Mouse (Mus musculus) midbrain, embryonic 13.5 days (tissue): ENCODE results near the gene 1110059E24Rik. TPM values are rescaled to one million over a fixed set of nuclear protein-coding genes. Genes with fewer than 3 reads are reported as not detected.
"Not testable (repeated sequence)": the region's sequence is repeated elsewhere in the genome, so short reads cannot be mapped to it uniquely, and the experiment has no call there.

Source experiments
- ATAC-seq: fragments of 200-750 bp; cut with Nextera tagmentation; 2 replicates; pipeline ENCODE4 v1.8.0; 2017; ENCODE audit warnings: mild to moderate bottlenecking, moderate TSS enrichment, moderate library complexity
- H3K27ac ChIP-seq: fragments of 300-500 bp; sonication (generic); 2 replicates; pipeline ENCODE4 v1.5.1; 2015; ENCODE audit warnings: inconsistent platforms, mild to moderate bottlenecking, moderate library complexity
- H3K27me3 ChIP-seq: fragments of 300-500 bp; sonication (generic); 2 replicates; pipeline ENCODE4 v1.6.1; 2015; ENCODE audit warnings: mild to moderate bottlenecking, inconsistent platforms
- H3K36me3 ChIP-seq: fragments of 300-500 bp; sonication (generic); 2 replicates; pipeline ENCODE4 v1.6.1; 2015; ENCODE audit warnings: mild to moderate bottlenecking, inconsistent platforms
- H3K4me1 ChIP-seq: fragments of 300-500 bp; sonication (generic); replicated peaks from 2 replicates; pipeline ENCODE4 v1.6.1; 2015; ENCODE audit warnings: inconsistent platforms
- H3K4me2 ChIP-seq: fragments of 300-500 bp; sonication (generic); replicated peaks from 2 replicates; pipeline ENCODE4 v1.6.1; 2015; ENCODE audit warnings: moderate library complexity, mild to moderate bottlenecking, inconsistent platforms
- H3K4me3 ChIP-seq: fragments of 300-500 bp; sonication (generic); replicated peaks from 2 replicates; pipeline ENCODE4 v1.5.1; 2015; ENCODE audit warnings: mild to moderate bottlenecking, inconsistent platforms
- H3K9ac ChIP-seq: fragments of 300-500 bp; sonication (generic); replicated peaks from 2 replicates; pipeline ENCODE4 v1.6.1; 2015; ENCODE audit warnings: mild to moderate bottlenecking, inconsistent platforms
- H3K9me3 ChIP-seq: fragments of 300-500 bp; sonication (generic); 2 replicates; pipeline ENCODE4 v1.6.1; 2016; ENCODE audit warnings: mild to moderate bottlenecking, inconsistent platforms
- WGBS: fragments of 180-500 bp; shearing (Covaris S2); methylation state at CpG from one replicate; pipeline ENCODE4 v1.1.7; 2015; 5-methylcytosine and 5-hydroxymethylcytosine counted together
- polyA plus RNA-seq: library from polyadenylated mRNA; unstranded; fragments of >200 nt; fragmentation: Nextera tagmentation; extraction: Ambion mirVana; gene quantifications from 2 replicates; pipeline ENCODE4 v1.2.1, GENCODE M21; 2015

1110059E24Rik gene
- polyA plus RNA-seq, 1 experiment from 2014 or later = 68.6 TPM

- 69% methylated on average over 4 of the region's 4 CpGs for WGBS
- Histone ChIP-seq H3K4me1 (no peaks in the 10 kb centered on the region), H3K9ac (no peak overlapping the region), H3K27ac (no peak overlapping the region), H3K36me3 (no peaks in the 10 kb centered on the region), H3K27me3 (no peaks in the 10 kb centered on the region), H3K4me3 (no peak overlapping the region), H3K9me3 (no peaks in the 10 kb centered on the region), H3K4me2 (no peak overlapping the region)
- no peak for ATAC-seq
Measured at GRCm38 (mm10) chr19:21645301-21645700, 7.5 kb downstream of the 1110059E24Rik start.

GRCm38 (mm10) chr19:21643935-21644334 lies 8.8 kb downstream of the 1110059E24Rik start:
- Histone ChIP-seq H3K27me3 (no peaks in the 10 kb centered on the region), H3K4me2 (no peak overlapping the region), H3K4me3 (no peak overlapping the region), H3K9ac (no peak overlapping the region), H3K9me3 (no peaks in the 10 kb centered on the region), H3K36me3 (no peaks in the 10 kb centered on the region), H3K27ac (no peak overlapping the region), H3K4me1 (no peaks in the 10 kb centered on the region)
- 80% methylated on average over 1 of the region's 1 CpGs for WGBS
- ATAC-seq = no peak

GRCm38 (mm10) chr19:21637672-21638071 lies 15.1 kb downstream of the 1110059E24Rik start:
- Histone ChIP-seq H3K9ac (no peak overlapping the region), H3K4me3 (no peak overlapping the region), H3K4me1 (no peaks in the 10 kb centered on the region), H3K36me3 (no peaks in the 10 kb centered on the region), H3K4me2 (no peak overlapping the region), H3K27ac (no peak overlapping the region), H3K27me3 (no peaks in the 10 kb centered on the region), H3K9me3 (no peaks in the 10 kb centered on the region)
- no peak for ATAC-seq
- WGBS = 93% methylated on average over 7 of the region's 7 CpGs

- H3K9ac ChIP-seq = no peak overlapping the region
- 94% methylated on average over 3 of the region's 3 CpGs for WGBS
- H3K4me3 ChIP-seq = no peak overlapping the region
- no peaks in the 10 kb centered on the region for H3K36me3 ChIP-seq
- no peaks in the 10 kb centered on the region for H3K27me3 ChIP-seq
- no peak overlapping the region for H3K27ac ChIP-seq
- H3K9me3 ChIP-seq = no peaks in the 10 kb centered on the region
- H3K4me2 ChIP-seq = no peak overlapping the region
- no peaks in the 10 kb centered on the region for H3K4me1 ChIP-seq
- ATAC-seq = no peak
Measured at GRCm38 (mm10) chr19:21636907-21637306, 15.9 kb downstream of the 1110059E24Rik start.

- no peak overlapping the region for H3K9ac ChIP-seq
- no peak overlapping the region for H3K4me2 ChIP-seq
- ATAC-seq = no peak
- no peak overlapping the region for H3K27ac ChIP-seq
- no peak overlapping the region for H3K4me3 ChIP-seq
- H3K36me3 ChIP-seq = no peaks in the 10 kb centered on the region
- no peaks in the 10 kb centered on the region for H3K27me3 ChIP-seq
- H3K9me3 ChIP-seq = no peaks in the 10 kb centered on the region
- WGBS = 95% methylated on average over 2 of the region's 2 CpGs
- H3K4me1 ChIP-seq = peaks cover 8% of the 10 kb centered on the region
Measured at GRCm38 (mm10) chr19:21635406-21635805, 17.4 kb downstream of the 1110059E24Rik start.

- no peak overlapping the region for H3K4me2 ChIP-seq
- H3K4me1 ChIP-seq = peaks cover 11% of the 10 kb centered on the region
- no peak overlapping the region; the same call in 1 of the 2 replicates for H3K27ac ChIP-seq
- ATAC-seq = no peak
- H3K9me3 ChIP-seq = no peaks in the 10 kb centered on the region
- no peaks in the 10 kb centered on the region for H3K27me3 ChIP-seq
- H3K9ac ChIP-seq = no peak overlapping the region
- 70% methylated on average over 14 of the region's 14 CpGs for WGBS
- H3K4me3 ChIP-seq = no peak overlapping the region
- no peaks in the 10 kb centered on the region for H3K36me3 ChIP-seq
Measured at GRCm38 (mm10) chr19:21630656-21631331, 22.0 kb downstream of the 1110059E24Rik start.

- Histone ChIP-seq H3K36me3 (no peaks in the 10 kb centered on the region), H3K4me1 (peaks cover 11% of the 10 kb centered on the region), H3K27ac (peak overlapping the region; percentile 39; the same call in 1 of the 2 replicates), H3K9ac (no peak overlapping the region), H3K27me3 (no peaks in the 10 kb centered on the region), H3K9me3 (no peaks in the 10 kb centered on the region), H3K4me2 (no peak overlapping the region), H3K4me3 (no peak overlapping the region)
- WGBS = 63% methylated on average over 1 of the region's 1 CpGs
- no peak for ATAC-seq
Measured at GRCm38 (mm10) chr19:21629501-21629900, 23.3 kb downstream of the 1110059E24Rik start.

- 96% methylated on average over 1 of the region's 1 CpGs for WGBS
- H3K4me2 ChIP-seq = no peak overlapping the region
Measured at GRCm38 (mm10) chr19:21629030-21629429, 23.7 kb downstream of the 1110059E24Rik start.

GRCm38 (mm10) chr19:21628440-21628839 lies 24.3 kb downstream of the 1110059E24Rik start:
- H3K27ac ChIP-seq, H3K9me3 ChIP-seq, H3K4me3 ChIP-seq, H3K27me3 ChIP-seq, H3K4me2 ChIP-seq, H3K9ac ChIP-seq, H3K36me3 ChIP-seq: not testable (repeated sequence)
- peaks cover 11% of the 10 kb centered on the region for H3K4me1 ChIP-seq
- ATAC-seq = peak; percentile 50; the same call in 1 of the 2 replicates
- 72% methylated on average over 9 of the region's 11 CpGs for WGBS

More at GRCm38 (mm10) chr19:21629030-21629429, 23.7 kb downstream of the 1110059E24Rik start:
- no peak overlapping the region for H3K9ac ChIP-seq
- H3K4me1 ChIP-seq = peaks cover 11% of the 10 kb centered on the region
- H3K27ac ChIP-seq = no peak overlapping the region
- no peaks in the 10 kb centered on the region for H3K36me3 ChIP-seq
- H3K9me3 ChIP-seq = no peaks in the 10 kb centered on the region
- no peak overlapping the region for H3K4me3 ChIP-seq
- H3K27me3 ChIP-seq = no peaks in the 10 kb centered on the region
- no peak for ATAC-seq

GRCm38 (mm10) chr19:21626271-21626988 lies 26.3 kb downstream of the 1110059E24Rik start:
- no peaks in the 10 kb centered on the region for H3K9me3 ChIP-seq
- no peak overlapping the region for H3K9ac ChIP-seq
- H3K4me1 ChIP-seq = peaks cover 11% of the 10 kb centered on the region
- H3K4me2 ChIP-seq = no peak overlapping the region
- no peaks in the 10 kb centered on the region for H3K27me3 ChIP-seq
- no peak overlapping the region for H3K27ac ChIP-seq
- H3K4me3 ChIP-seq = no peak overlapping the region
- no peaks in the 10 kb centered on the region for H3K36me3 ChIP-seq
- 86% methylated on average over 6 of the region's 6 CpGs for WGBS
- ATAC-seq = no peak

- no peaks in the 10 kb centered on the region for H3K36me3 ChIP-seq
- no peak overlapping the region for H3K9ac ChIP-seq
- no peaks in the 10 kb centered on the region for H3K9me3 ChIP-seq
- 95% methylated on average over 4 of the region's 4 CpGs for WGBS
- no peak for ATAC-seq
- no peak overlapping the region for H3K4me3 ChIP-seq
- H3K4me2 ChIP-seq = no peak overlapping the region
- H3K27ac ChIP-seq = no peak overlapping the region
- no peaks in the 10 kb centered on the region for H3K4me1 ChIP-seq
- H3K27me3 ChIP-seq = no peaks in the 10 kb centered on the region
Measured at GRCm38 (mm10) chr19:21624148-21624535, 28.6 kb downstream of the 1110059E24Rik start.

- no peaks in the 10 kb centered on the region for H3K9me3 ChIP-seq
- H3K4me1 ChIP-seq = no peaks in the 10 kb centered on the region
- 90% methylated on average over 3 of the region's 3 CpGs for WGBS
- H3K4me2 ChIP-seq = no peak overlapping the region
- H3K9ac ChIP-seq = no peak overlapping the region
- no peak overlapping the region for H3K4me3 ChIP-seq
- no peak overlapping the region for H3K27ac ChIP-seq
- ATAC-seq = no peak
- no peaks in the 10 kb centered on the region for H3K27me3 ChIP-seq
- no peaks in the 10 kb centered on the region for H3K36me3 ChIP-seq
Measured at GRCm38 (mm10) chr19:21623410-21624147, 29.2 kb downstream of the 1110059E24Rik start.
